Mouse (Mus musculus) T-cell, adult 2 months (primary cell): ENCODE data around the gene Mrpl38.
"Not testable (repeated sequence)": the region's sequence is repeated elsewhere in the genome, so short reads cannot be mapped to it uniquely, and the experiment has no call there.

ENCODE experiments used
- DNase-seq: peaks from one replicate; pipeline ENCODE4 v3.0.0; 2022; ENCODE audit warnings: low spot score

Gene Mrpl38

GRCm38 (mm10) chr11:116143468-116143867 lies 4.8 kb upstream of the Mrpl38 start:
- DNase-seq = no peak

GRCm38 (mm10) chr11:116142211-116142991 lies 3.7 kb upstream of the Mrpl38 start:
- DNase-seq = no peak

- no peak for DNase-seq
Measured at GRCm38 (mm10) chr11:116138096-116138467, 586 bp downstream of the Mrpl38 start.

- DNase-seq = no peak
Measured at GRCm38 (mm10) chr11:116134171-116134570, 4.5 kb downstream of the Mrpl38 start.

GRCm38 (mm10) chr11:116133497-116133896 lies 5.2 kb downstream of the Mrpl38 start:
- DNase-seq = no peak

GRCm38 (mm10) chr11:116132366-116133333 lies 6.0 kb downstream of the Mrpl38 start:
- no peak for DNase-seq

- DNase-seq = no peak
Measured at GRCm38 (mm10) chr11:116131349-116132170, 7.1 kb downstream of the Mrpl38 start.

- peak; percentile 86 for DNase-seq
Measured at GRCm38 (mm10) chr11:116130488-116131205, 8.0 kb downstream of the Mrpl38 start, which contains the start of gene Trim65. Gene Trim65 (minus strand): TSS chr11:116131128.

GRCm38 (mm10) chr11:116129993-116130487 lies 8.6 kb downstream of the Mrpl38 start:
- DNase-seq = no peak

- DNase-seq = no peak
Measured at GRCm38 (mm10) chr11:116129091-116129790, 9.4 kb downstream of the Mrpl38 start.

- no peak for DNase-seq
Measured at GRCm38 (mm10) chr11:116127986-116128385, 10.7 kb downstream of the Mrpl38 start.

- DNase-seq = no peak
Measured at GRCm38 (mm10) chr11:116127156-116127980, 11.3 kb downstream of the Mrpl38 start, which contains the start of gene Trim47. Gene Trim47 (minus strand): TSS chr11:116127210.

GRCm38 (mm10) chr11:116126261-116126660 lies 12.4 kb downstream of the Mrpl38 start:
- DNase-seq = no peak

- not testable (repeated sequence) for DNase-seq
Measured at GRCm38 (mm10) chr11:116121731-116122245, 16.9 kb downstream of the Mrpl38 start.

GRCm38 (mm10) chr11:116117819-116118218 lies 20.8 kb downstream of the Mrpl38 start:
- no peak for DNase-seq

GRCm38 (mm10) chr11:116117241-116117640 lies 21.4 kb downstream of the Mrpl38 start:
- DNase-seq = no peak

- DNase-seq = no peak
Measured at GRCm38 (mm10) chr11:116111611-116112203, 27.0 kb downstream of the Mrpl38 start.

- DNase-seq = no peak
Measured at GRCm38 (mm10) chr11:116111067-116111466, 27.6 kb downstream of the Mrpl38 start.

GRCm38 (mm10) chr11:116110540-116110939 lies 28.1 kb downstream of the Mrpl38 start:
- no peak for DNase-seq
